Comparison of ENCODE assay signal across 18 mouse cellular contexts in genomic region chr10:78467761-78468310, GRCm38 (mm10). TPM values are rescaled to one million over a fixed set of nuclear protein-coding genes. Genes with fewer than 3 reads are reported as not detected.
DNase-seq lines count a peak whose midpoint lies in the region; ATAC-seq lines count a peak whose summit lies in the region.
"Had no signal": no experiment of that assay in that cellular context is flagged by ENCODE, and none has a peak within 500 bp of the region (broad histone marks: within the 10 kb centered on the region; RNA-seq: fewer than 3 reads in every experiment).

No protein-coding gene starts in this region.

- no peak overlapping the region for H3K4me2 ChIP-seq in embryonic facial prominence, embryonic 12.5 days (replicated peaks)
- H3K4me2 ChIP-seq: midbrain, embryonic 11.5 days had no signal

- H3K9me3 ChIP-seq in embryonic facial prominence, embryonic 12.5 days: no peaks in the 10 kb centered on the region

- ATAC-seq in embryonic facial prominence, embryonic 12.5 days (ENCODE audit: insufficient number of reproducible peaks, insufficient read depth, low FRiP score, low TSS enrichment): no peak

- H3K27me3 ChIP-seq in embryonic facial prominence, embryonic 12.5 days: 0 out of 2 replicates have a peak, but pooled peaks cover 3% of the 10 kb centered on the region

- H3K9ac ChIP-seq in embryonic facial prominence, embryonic 12.5 days: no peak overlapping the region

- H3K36me3 ChIP-seq in embryonic facial prominence, embryonic 12.5 days: no peaks in the 10 kb centered on the region

- H3K4me3 ChIP-seq in embryonic facial prominence, embryonic 12.5 days: no peak overlapping the region

- H3K4me1 ChIP-seq in embryonic facial prominence, embryonic 12.5 days: peaks cover 14% of the 10 kb centered on the region

- DNase-seq in gastrocnemius, adult 18-20 months (ENCODE audit: low spot score): peak; percentile 48
- no peak for DNase-seq in gastrocnemius, adult 8-10 months (ENCODE audit: low spot score in 2 of 2)
- peak; percentile 19 for DNase-seq in lung, postnatal 36 days
- DNase-seq in lung, postnatal 4 days: no peak
- DNase-seq in ovary, postnatal 10 days (ENCODE audit: low spot score): no peak
- DNase-seq in frontal cortex, adult 2 months (ENCODE audit: extremely low spot score in 1 of 2, low spot score in 1 of 2): no peak
- no peak for DNase-seq in yolk sac, embryonic 10.5 days (ENCODE audit: low spot score)
- DNase-seq: cerebellum, adult 8-10 months; heart, postnatal 36 days; kidney, adult 9 months; spleen, adult 18-20 months; thymus, adult 2 months had no signal

- 17% methylated on average over 2 of the region's 2 CpGs for WGBS in embryonic facial prominence, embryonic 12.5 days

- H3K27ac ChIP-seq in embryonic facial prominence, embryonic 12.5 days: peak overlapping the region; percentile 48; the same call in 1 of the 2 replicates

RNA-seq across cellular contexts. Expression of gene Pdxk, which starts 3.1 kb away (rescaled TPM):
- 1 to 10 TPM; 6.2 to 7.1 TPM for total RNA-seq in gastrocnemius, adult 18-20 months (2021)
- 1 to 10 TPM; 5.0 to 6.9 (median 6.3) TPM for total RNA-seq in gastrocnemius, adult 8-10 months (2022)
- polyA plus RNA-seq in embryonic facial prominence, embryonic 12.5 days (2016; fragmentation: Nextera tagmentation; extraction: Ambion mirVana): 12.1 and 13.3 TPM in 2 replicates
- 80.2 and 80.9 TPM in 2 replicates for polyA plus RNA-seq in frontal cortex, adult 2 months (2012; rRNA removed)

RNA-seq across cellular contexts. Expression of gene Cstb, which starts 42.4 kb away (rescaled TPM):
- total RNA-seq in gastrocnemius, adult 18-20 months (2021): 10 to 100 TPM; 10.1 to 17.7 TPM
- total RNA-seq in gastrocnemius, adult 8-10 months (2022): 10 to 100 TPM in 3 of 4 experiments, 1 to 10 TPM in 1; 7.8 to 12.6 (median 11.0) TPM
- 185 and 189 TPM in 2 replicates for polyA plus RNA-seq in embryonic facial prominence, embryonic 12.5 days (2016; fragmentation: Nextera tagmentation; extraction: Ambion mirVana)
- polyA plus RNA-seq in frontal cortex, adult 2 months (2012; rRNA removed): 69.5 and 75.2 TPM in 2 replicates

RNA-seq across cellular contexts. Expression of gene Olfr1358, which starts 49.4 kb away (rescaled TPM):
- not detected for total RNA-seq in gastrocnemius, adult 18-20 months (2021)
- total RNA-seq in gastrocnemius, adult 8-10 months (2022): not detected
- polyA plus RNA-seq in embryonic facial prominence, embryonic 12.5 days (2016; fragmentation: Nextera tagmentation; extraction: Ambion mirVana): not detected in 2 replicates
- not detected in 2 replicates for polyA plus RNA-seq in frontal cortex, adult 2 months (2012; rRNA removed)
- total RNA-seq: heart, postnatal 36 days; layer of hippocampus, postnatal 10 days; MEL had no signal
- polyA plus RNA-seq: C2C12; limb, embryonic 11.5 days; midbrain, embryonic 11.5 days had no signal

RNA-seq across cellular contexts. Expression of gene Rrp1, which starts 55.0 kb away (rescaled TPM):
- 10 to 100 TPM; 60.3 to 70.5 TPM for total RNA-seq in gastrocnemius, adult 18-20 months (2021)
- total RNA-seq in gastrocnemius, adult 8-10 months (2022): 10 to 100 TPM; 54.6 to 63.3 (median 59.5) TPM
- 323 and 336 TPM in 2 replicates for polyA plus RNA-seq in embryonic facial prominence, embryonic 12.5 days (2016; fragmentation: Nextera tagmentation; extraction: Ambion mirVana)
- 699 and 728 TPM in 2 replicates for polyA plus RNA-seq in frontal cortex, adult 2 months (2012; rRNA removed)

Comparison
In these comparisons a context has a peak if more than half of its experiments do, and no peak if none do; other contexts are left out.
1. DNase-seq: peak in gastrocnemius, adult 18-20 months (single experiment) and lung, postnatal 36 days (single experiment); none in gastrocnemius, adult 8-10 months (0 of 2), lung, postnatal 4 days (0 of 2), ovary, postnatal 10 days (single experiment), frontal cortex, adult 2 months (0 of 2) and yolk sac, embryonic 10.5 days (single experiment).